18 mouse cellular contexts compared by ENCODE assay signal in genomic region chr19:18663904-18664303, GRCm38 (mm10). TPM values are rescaled to one million over a fixed set of nuclear protein-coding genes. Genes with fewer than 3 reads are reported as not detected.
A peak's percentile ranks its signal among the peaks of the same experiment; 100 is the strongest.
DNase-seq lines count a peak whose midpoint lies in the region; ATAC-seq and TF ChIP-seq lines count a peak whose summit lies in the region.
"Had no signal": no experiment of that assay in that cellular context is flagged by ENCODE, and none has a peak within 500 bp of the region (broad histone marks: within the 10 kb centered on the region; RNA-seq: fewer than 3 reads in every experiment).

No protein-coding gene starts in this region.

- no peak; the same call in none of the 2 replicates for TF ChIP-seq RAD21 in CH12.LX (IDR thresholded peaks at IDR 0.05; ENCODE audit: low read depth, low read length)

- 69% methylated on average over 2 of the region's 2 CpGs for WGBS in midbrain, embryonic 14.5 days
- 51% methylated on average over 2 of the region's 2 CpGs for WGBS in heart, embryonic 12.5 days

- peak in 1 of 2 experiments; percentile 46; a peak in 2 of 4 replicates for TF ChIP-seq CTCF in CH12.LX (conservative IDR thresholded peaks at IDR 0.05 in 1 of 2, IDR thresholded peaks at IDR 0.05 in 1 of 2; ENCODE audit: low read depth in 2 of 2, low read length in 2 of 2)

- dilution Hi-C loops in CH12.LX (cut with MboI; ENCODE audit: extremely low pct_ligation_motif_present, extremely low pct_unique_long_range_greater_than_20kb, low sequenced_read_pairs), result no loop called here

- H3K36me3 ChIP-seq in CH12.LX (replicated peaks in 1 of 2; ENCODE audit: control insufficient read depth in 1 of 2, insufficient read depth in 1 of 2, low read length in 1 of 2), result no peaks in the 10 kb centered on the region
- no peaks in the 10 kb centered on the region for H3K36me3 ChIP-seq in midbrain, embryonic 14.5 days (ENCODE audit: control insufficient read depth, insufficient read depth, low read length)
- no peaks in the 10 kb centered on the region for H3K36me3 ChIP-seq in heart, embryonic 12.5 days
- H3K36me3 ChIP-seq: forebrain, embryonic 10.5 days; neural tube, embryonic 15.5 days had no signal

- no peak overlapping the region for H3K27ac ChIP-seq in CH12.LX (ENCODE audit: insufficient read depth, low read depth)
- no peak overlapping the region for H3K27ac ChIP-seq in midbrain, embryonic 14.5 days (replicated peaks; ENCODE audit: low read depth, low read length)
- no peak overlapping the region for H3K27ac ChIP-seq in heart, embryonic 12.5 days (ENCODE audit: poor library complexity, severe bottlenecking)
- H3K27ac ChIP-seq: forebrain, embryonic 10.5 days; heart, adult 2 months; hindbrain, postnatal 0 days; neural tube, embryonic 15.5 days had no signal

- intact Hi-C loops in heart, postnatal 10 days (cut with DNase I), result no loop called here

- H3K79me2 ChIP-seq in CH12.LX (replicated peaks; ENCODE audit: control insufficient read depth, extremely low read depth, insufficient read depth, poor library complexity, severe bottlenecking), result no peaks in the 10 kb centered on the region

- no peaks in the 10 kb centered on the region for H3K9me3 ChIP-seq in CH12.LX (replicated peaks; ENCODE audit: low read length)
- no peaks in the 10 kb centered on the region for H3K9me3 ChIP-seq in midbrain, embryonic 14.5 days (ENCODE audit: control insufficient read depth, low read length)
- no peaks in the 10 kb centered on the region for H3K9me3 ChIP-seq in heart, embryonic 12.5 days (replicated peaks)
- H3K9me3 ChIP-seq: forebrain, embryonic 10.5 days; megakaryocyte, embryonic 14.5 days; neural tube, embryonic 15.5 days had no signal

- peaks cover 15 to 40% of the 10 kb centered on the region in 2 experiments for H3K4me1 ChIP-seq in CH12.LX (ENCODE audit: control insufficient read depth in 1 of 2, insufficient read depth in 2 of 2)
- H3K4me1 ChIP-seq in midbrain, embryonic 14.5 days (ENCODE audit: control insufficient read depth, insufficient read depth, low read length), result no peaks in the 10 kb centered on the region
- H3K4me1 ChIP-seq in heart, embryonic 12.5 days (replicated peaks), result no peaks in the 10 kb centered on the region
- H3K4me1 ChIP-seq: forebrain, embryonic 10.5 days; neural tube, embryonic 15.5 days had no signal

- no peaks in the 10 kb centered on the region for H3K27me3 ChIP-seq in CH12.LX (replicated peaks)
- H3K27me3 ChIP-seq in midbrain, embryonic 14.5 days (ENCODE audit: control insufficient read depth, insufficient read depth, low read length), result no peaks in the 10 kb centered on the region
- no peaks in the 10 kb centered on the region for H3K27me3 ChIP-seq in heart, embryonic 12.5 days (replicated peaks)
- H3K27me3 ChIP-seq: megakaryocyte, embryonic 14.5 days; neural tube, embryonic 15.5 days had no signal

- DNase-seq in A20 (ENCODE audit: low read depth, low spot score), result peak; percentile 68
- peak; percentile 61 for DNase-seq in CH12.LX (ENCODE audit: extremely low read depth)
- peak; percentile 4 for DNase-seq in T-cell, adult 2 months (ENCODE audit: low spot score)
- DNase-seq in heart, postnatal 10 days, result no peak
- no peak for DNase-seq in midbrain, embryonic 14.5 days
- no peak for DNase-seq in layer of hippocampus, adult 18-20 months (ENCODE audit: low spot score in 2 of 2)
- DNase-seq: adrenal gland, adult 8-10 months; cerebellum, adult 18-20 months; heart, adult 2 months; kidney, adult 9 months; liver; spleen, adult 18-20 months had no signal

- in situ Hi-C loops in CH12.LX (cut with MboI; ENCODE audit: low pct_ligation_motif_present, low pct_unique_long_range_greater_than_20kb, low sequenced_read_pairs), result no loop called here

- H3K4me3 ChIP-seq in CH12.LX (replicated peaks in 1 of 3; ENCODE audit: low read depth in 2 of 3, low read length in 2 of 3, poor library complexity in 1 of 3), result peak overlapping the region in 1 of 3 experiments; percentile 26
- no peak overlapping the region for H3K4me3 ChIP-seq in midbrain, embryonic 14.5 days (replicated peaks; ENCODE audit: low read depth, low read length)
- no peak overlapping the region for H3K4me3 ChIP-seq in heart, embryonic 12.5 days
- H3K4me3 ChIP-seq: forebrain, embryonic 10.5 days; heart, adult 2 months; megakaryocyte, embryonic 14.5 days; neural tube, embryonic 15.5 days had no signal

- peak overlapping the region; percentile 75 for H3K9ac ChIP-seq in CH12.LX (ENCODE audit: insufficient read depth, low read depth)
- no peak overlapping the region for H3K9ac ChIP-seq in midbrain, embryonic 14.5 days (replicated peaks; ENCODE audit: low read length)
- H3K9ac ChIP-seq in heart, embryonic 12.5 days, result no peak overlapping the region
- H3K9ac ChIP-seq: neural tube, embryonic 15.5 days had no signal

- peak; percentile 47 for TF ChIP-seq POLR2A in CH12.LX (IDR thresholded peaks at IDR 0.05; ENCODE audit: low read depth, low read length)

- no peak for TF ChIP-seq EP300 in CH12.LX (IDR thresholded peaks at IDR 0.05; ENCODE audit: low read length)

- ATAC-seq in megakaryocyte progenitor cell, adult 5-6 weeks (replicated peaks; ENCODE audit: poor library complexity), result peak; percentile 95
- no peak for ATAC-seq in midbrain, embryonic 14.5 days (ENCODE audit: low FRiP score, low TSS enrichment)
- no peak for ATAC-seq in heart, embryonic 12.5 days (ENCODE audit: insufficient number of reproducible peaks, low FRiP score)
- ATAC-seq: hindbrain, postnatal 0 days had no signal

- H3K4me2 ChIP-seq in CH12.LX (ENCODE audit: insufficient read depth, low read depth, poor library complexity, severe bottlenecking), result peak overlapping the region; percentile 77
- no peak overlapping the region for H3K4me2 ChIP-seq in midbrain, embryonic 14.5 days (ENCODE audit: low read length)
- no peak overlapping the region for H3K4me2 ChIP-seq in heart, embryonic 12.5 days
- H3K4me2 ChIP-seq: neural tube, embryonic 15.5 days had no signal

TF ChIP-seq in CH12.LX, 34 proteins besides CTCF, POLR2A, EP300 and RAD21:
- TF ChIP-seq TBP (conservative IDR thresholded peaks at IDR 0.05; ENCODE audit: low read depth, low read length) (0 out of 2 replicates have a peak, but pooled peaks have one; percentile 38), MAZ (IDR thresholded peaks at IDR 0.05; ENCODE audit: low read depth, low read length) (no peak), TCF12 (IDR thresholded peaks at IDR 0.05; ENCODE audit: low read depth, low read length) (no peak), MAX (IDR thresholded peaks at IDR 0.05; ENCODE audit: low read length) (peak; percentile 57; the same call in 1 of the 2 replicates), IRF4 (IDR thresholded peaks at IDR 0.05; ENCODE audit: low read depth, low read length) (no peak), ELF1 (IDR thresholded peaks at IDR 0.05; ENCODE audit: low read depth, low read length) (peak; percentile 75), USF2 (conservative IDR thresholded peaks at IDR 0.05; ENCODE audit: low read depth, low read length) (no peak), CHD2 (IDR thresholded peaks at IDR 0.05; ENCODE audit: low read length) (no peak), BHLHE40 (IDR thresholded peaks at IDR 0.05; ENCODE audit: low read depth, low read length) (no peak), KAT2A (IDR thresholded peaks at IDR 0.05; ENCODE audit: insufficient replicate concordance, low read length) (no peak), HCFC1 (IDR thresholded peaks at IDR 0.05; ENCODE audit: low read depth, low read length) (peak; percentile 40; the same call in 1 of the 2 replicates)

RNA-seq across cellular contexts. Expression of gene Carnmt1, which starts 6.7 kb away (rescaled TPM):
- total RNA-seq in CH12.LX (2012; rRNA removed), result 17.6 and 29.3 TPM in 2 replicates
- 41.7 and 45.0 TPM in 2 replicates for total RNA-seq in CH12.LX (2014; rRNA removed)
- 27.2 and 47.1 TPM in 2 replicates for polyA plus RNA-seq in CH12.LX (2012; ENCODE audit: insufficient read length, low read depth)
- total RNA-seq in megakaryocyte progenitor cell, adult 5-6 weeks (2015), result 34.2 and 38.6 TPM in 2 replicates
- 23.2 and 30.4 TPM in 2 replicates for total RNA-seq in megakaryocyte progenitor cell, adult 5-6 weeks (2017)
- total RNA-seq in heart, postnatal 10 days (2021), result 10 to 100 TPM; 21.1 to 23.2 TPM
- polyA plus RNA-seq in midbrain, embryonic 14.5 days (2014; fragmentation: Nextera tagmentation; extraction: Ambion mirVana), result 18.0 and 18.4 TPM in 2 replicates
- 32.3 and 34.9 TPM in 2 replicates for polyA plus RNA-seq in heart, embryonic 12.5 days (2016; fragmentation: Nextera tagmentation; extraction: Ambion mirVana)
- 10 to 100 TPM; 11.0 to 11.6 TPM for total RNA-seq in layer of hippocampus, adult 18-20 months (2021)

RNA-seq across cellular contexts. Expression of gene Nmrk1, which starts 32.2 kb away (rescaled TPM):
- 9.1 and 9.8 TPM in 2 replicates for total RNA-seq in CH12.LX (2012; rRNA removed)
- 10.1 and 10.2 TPM in 2 replicates for total RNA-seq in CH12.LX (2014; rRNA removed)
- polyA plus RNA-seq in CH12.LX (2012; ENCODE audit: insufficient read length, low read depth), result 7.5 and 9.7 TPM in 2 replicates
- total RNA-seq in megakaryocyte progenitor cell, adult 5-6 weeks (2015), result 10.1 TPM in 2 replicates
- 4.6 and 4.9 TPM in 2 replicates for total RNA-seq in megakaryocyte progenitor cell, adult 5-6 weeks (2017)
- 1 to 10 TPM; 3.3 TPM for total RNA-seq in heart, postnatal 10 days (2021)
- 4.8 and 6.9 TPM in 2 replicates for polyA plus RNA-seq in midbrain, embryonic 14.5 days (2014; fragmentation: Nextera tagmentation; extraction: Ambion mirVana)
- 5.7 and 6.3 TPM in 2 replicates for polyA plus RNA-seq in heart, embryonic 12.5 days (2016; fragmentation: Nextera tagmentation; extraction: Ambion mirVana)
- total RNA-seq in layer of hippocampus, adult 18-20 months (2021), result 1 to 10 TPM; 8.7 to 9.3 TPM

RNA-seq across cellular contexts. Expression of gene Ostf1, which starts 32.3 kb away (rescaled TPM):
- total RNA-seq in CH12.LX (2012; rRNA removed) (122 and 131 TPM in 2 replicates), CH12.LX (2014; rRNA removed) (175 and 188 TPM in 2 replicates)
- 110 and 125 TPM in 2 replicates for polyA plus RNA-seq in CH12.LX (2012; ENCODE audit: insufficient read length, low read depth)
- 159 and 171 TPM in 2 replicates for total RNA-seq in megakaryocyte progenitor cell, adult 5-6 weeks (2015)
- total RNA-seq in megakaryocyte progenitor cell, adult 5-6 weeks (2017), result 183 and 192 TPM in 2 replicates
- 10 to 100 TPM; 60.3 to 64.1 TPM for total RNA-seq in heart, postnatal 10 days (2021)
- 28.5 and 40.7 TPM in 2 replicates for polyA plus RNA-seq in midbrain, embryonic 14.5 days (2014; fragmentation: Nextera tagmentation; extraction: Ambion mirVana)
- 59.5 and 60.4 TPM in 2 replicates for polyA plus RNA-seq in heart, embryonic 12.5 days (2016; fragmentation: Nextera tagmentation; extraction: Ambion mirVana)
- total RNA-seq in layer of hippocampus, adult 18-20 months (2021), result 10 to 100 TPM; 25.0 to 27.0 TPM

RNA-seq across cellular contexts. Expression of gene D030056L22Rik, which starts 49.1 kb away (rescaled TPM):
- 20.6 and 24.1 TPM in 2 replicates for total RNA-seq in CH12.LX (2012; rRNA removed)
- total RNA-seq in CH12.LX (2014; rRNA removed), result 73.7 and 76.0 TPM in 2 replicates
- 24.7 and 29.2 TPM in 2 replicates for polyA plus RNA-seq in CH12.LX (2012; ENCODE audit: insufficient read length, low read depth)
- total RNA-seq in megakaryocyte progenitor cell, adult 5-6 weeks (2015), result 37.3 and 51.3 TPM in 2 replicates
- 22.7 and 25.5 TPM in 2 replicates for total RNA-seq in megakaryocyte progenitor cell, adult 5-6 weeks (2017)
- total RNA-seq in heart, postnatal 10 days (2021), result 10 to 100 TPM in 1 of 2 experiments, 1 to 10 TPM in 1; 9.1 to 13.5 TPM
- 66.5 and 68.7 TPM in 2 replicates for polyA plus RNA-seq in midbrain, embryonic 14.5 days (2014; fragmentation: Nextera tagmentation; extraction: Ambion mirVana)
- 29.3 and 29.8 TPM in 2 replicates for polyA plus RNA-seq in heart, embryonic 12.5 days (2016; fragmentation: Nextera tagmentation; extraction: Ambion mirVana)
- total RNA-seq in layer of hippocampus, adult 18-20 months (2021), result 10 to 100 TPM; 23.6 to 24.1 TPM

Comparison
In these comparisons a context has a peak if more than half of its experiments do, and no peak if none do; other contexts are left out.
1. DNase-seq: peak in A20 (single experiment), CH12.LX (single experiment) and T-cell, adult 2 months (single experiment); none in heart, postnatal 10 days (0 of 2), midbrain, embryonic 14.5 days (single experiment) and layer of hippocampus, adult 18-20 months (0 of 2).